Comparison of ENCODE assay signal across 9 mouse cellular contexts in the genomic region with DNA sequence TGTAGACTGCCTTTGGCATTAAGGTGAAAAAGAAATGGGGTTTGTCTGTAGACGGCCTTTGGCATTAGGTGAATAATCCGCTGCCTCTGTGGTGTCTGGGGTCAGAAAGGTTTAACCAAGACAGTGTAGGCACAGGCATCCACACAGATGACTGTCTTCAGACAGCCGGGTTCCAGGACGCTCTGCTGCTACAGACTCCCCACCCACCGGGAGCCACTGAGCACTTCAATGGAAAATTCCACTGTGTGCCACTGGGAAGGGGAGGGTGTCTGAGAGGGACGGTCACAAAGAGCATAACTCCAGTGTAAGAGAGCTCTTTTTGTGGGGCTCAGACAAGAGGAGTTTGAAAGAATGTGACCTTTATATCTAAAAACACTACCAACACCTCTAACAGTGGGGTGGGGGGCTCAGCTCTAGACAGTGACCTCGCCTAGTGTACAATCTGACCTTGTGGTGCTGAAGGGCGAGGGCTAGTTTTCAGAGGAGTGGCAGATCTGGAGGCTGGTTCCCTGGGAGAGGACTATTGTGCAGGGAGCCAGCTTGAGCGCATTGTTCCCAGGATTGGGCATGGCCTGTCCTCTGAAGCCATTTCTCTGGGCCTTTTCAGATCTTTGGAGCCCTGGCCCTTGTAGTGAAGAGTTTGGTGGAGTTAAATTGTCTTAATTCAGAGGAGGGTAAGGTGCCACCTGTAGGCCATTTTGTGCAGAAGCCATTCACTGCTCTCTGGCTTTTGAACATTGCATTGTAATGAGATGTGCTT. TPM values are rescaled to one million over a fixed set of nuclear protein-coding genes. Genes with fewer than 3 reads are reported as not detected.
A peak's percentile ranks its signal among the peaks of the same experiment; 100 is the strongest.
DNase-seq lines count a peak whose midpoint lies in the region; ATAC-seq lines count a peak whose summit lies in the region.
"Had no signal": no experiment of that assay in that cellular context is flagged by ENCODE, and none has a peak within 500 bp of the region (broad histone marks: within the 10 kb centered on the region; RNA-seq: fewer than 3 reads in every experiment).

No protein-coding gene starts in this region.

- H3K9ac ChIP-seq in heart, embryonic 13.5 days: no peak overlapping the region
- H3K9ac ChIP-seq: embryonic facial prominence, embryonic 12.5 days; liver, embryonic 13.5 days had no signal

- H3K4me1 ChIP-seq in heart, embryonic 13.5 days: peaks cover 32% of the 10 kb centered on the region
- H3K4me1 ChIP-seq in limb, embryonic 10.5 days: peaks cover 24% of the 10 kb centered on the region
- H3K4me1 ChIP-seq: liver, embryonic 13.5 days had no signal

- peak; percentile 68; the same call in 1 of the 2 replicates for ATAC-seq in heart, embryonic 13.5 days (ENCODE audit: extremely low read depth, insufficient number of reproducible peaks, low FRiP score, low TSS enrichment)

- 32% methylated on average over 9 of the region's 9 CpGs for WGBS in heart, embryonic 13.5 days
- WGBS in limb, embryonic 10.5 days: 72% methylated on average over 9 of the region's 9 CpGs

- H3K27ac ChIP-seq in heart, embryonic 13.5 days (replicated peaks): peak overlapping the region; percentile 92
- no peak overlapping the region for H3K27ac ChIP-seq in limb, embryonic 10.5 days
- H3K27ac ChIP-seq: embryonic facial prominence, embryonic 12.5 days; liver, embryonic 13.5 days had no signal

- H3K36me3 ChIP-seq in heart, embryonic 13.5 days: peaks cover 29% of the 10 kb centered on the region
- peaks cover 19% of the 10 kb centered on the region for H3K36me3 ChIP-seq in limb, embryonic 10.5 days

- DNase-seq in 416B (ENCODE audit: low read depth) (peak; percentile 19), ES-CJ7 (ENCODE audit: low read depth, low spot score) (peak; percentile 87)
- DNase-seq in kidney, postnatal 10 days: peak; percentile 62
- DNase-seq in spleen, postnatal 36 days (ENCODE audit: low spot score in 2 of 2): no peak
- DNase-seq in gastrocnemius, postnatal 10 days: no peak
- no peak for DNase-seq in limb, embryonic 10.5 days (ENCODE audit: low spot score)
- DNase-seq: liver, embryonic 13.5 days had no signal

- H3K4me3 ChIP-seq in heart, embryonic 13.5 days: no peak overlapping the region
- no peak overlapping the region for H3K4me3 ChIP-seq in limb, embryonic 10.5 days
- H3K4me3 ChIP-seq: embryonic facial prominence, embryonic 12.5 days; liver, embryonic 13.5 days had no signal

- no peaks in the 10 kb centered on the region for H3K9me3 ChIP-seq in heart, embryonic 13.5 days
- no peaks in the 10 kb centered on the region for H3K9me3 ChIP-seq in limb, embryonic 10.5 days (replicated peaks)
- H3K9me3 ChIP-seq: embryonic facial prominence, embryonic 12.5 days; liver, embryonic 13.5 days had no signal

- no peaks in the 10 kb centered on the region for H3K27me3 ChIP-seq in heart, embryonic 13.5 days (replicated peaks)
- peaks cover 30% of the 10 kb centered on the region; the same call in 1 of the 2 replicates for H3K27me3 ChIP-seq in limb, embryonic 10.5 days (ENCODE audit: low read depth, poor library complexity, severe bottlenecking)
- H3K27me3 ChIP-seq: embryonic facial prominence, embryonic 12.5 days; liver, embryonic 13.5 days had no signal

- H3K4me2 ChIP-seq in heart, embryonic 13.5 days: no peak overlapping the region
- H3K4me2 ChIP-seq: embryonic facial prominence, embryonic 12.5 days; liver, embryonic 13.5 days had no signal

RNA-seq across cellular contexts. Expression of gene Slc5a3, which starts 45.6 kb away (rescaled TPM):
- 3.1 and 3.6 TPM in 2 replicates for polyA plus RNA-seq in heart, embryonic 13.5 days (2015; fragmentation: Nextera tagmentation; extraction: Ambion mirVana)
- total RNA-seq in gastrocnemius, postnatal 10 days (2021): 1 to 10 TPM; 3.8 to 4.1 TPM
- polyA plus RNA-seq in limb, embryonic 10.5 days (2016; fragmentation: Nextera tagmentation; extraction: Ambion mirVana): 8.0 and 9.3 TPM in 2 replicates

RNA-seq across cellular contexts. Expression of gene Gm49711, which starts 45.6 kb away (rescaled TPM):
- 0.13 and 0.25 TPM in 2 replicates for polyA plus RNA-seq in heart, embryonic 13.5 days (2015; fragmentation: Nextera tagmentation; extraction: Ambion mirVana)
- total RNA-seq in gastrocnemius, postnatal 10 days (2021): not detected
- polyA plus RNA-seq in limb, embryonic 10.5 days (2016; fragmentation: Nextera tagmentation; extraction: Ambion mirVana): 0.30 TPM in 1 of 2 replicates, not detected in the other
- polyA plus RNA-seq: liver, embryonic 13.5 days had no signal

RNA-seq across cellular contexts. Expression of gene Mrps6, which starts 45.7 kb away (rescaled TPM):
- polyA plus RNA-seq in heart, embryonic 13.5 days (2015; fragmentation: Nextera tagmentation; extraction: Ambion mirVana): 106 and 122 TPM in 2 replicates
- 10 to 100 TPM; 19.6 to 24.1 TPM for total RNA-seq in gastrocnemius, postnatal 10 days (2021)
- polyA plus RNA-seq in limb, embryonic 10.5 days (2016; fragmentation: Nextera tagmentation; extraction: Ambion mirVana): 92.2 and 111 TPM in 2 replicates

Comparison
In these comparisons a context has a peak if more than half of its experiments do, and no peak if none do; other contexts are left out.
1. DNase-seq: peak in 416B (single experiment), ES-CJ7 (single experiment) and kidney, postnatal 10 days (single experiment); none in spleen, postnatal 36 days (0 of 2), gastrocnemius, postnatal 10 days (single experiment) and limb, embryonic 10.5 days (single experiment).